Mouse (Mus musculus) embryonic facial prominence, embryonic 12.5 days (tissue): ENCODE data around the gene Wdfy4. TPM values are rescaled to one million over a fixed set of nuclear protein-coding genes. Genes with fewer than 3 reads are reported as not detected.

Experiments
- ATAC-seq: fragments of 200-750 bp; cut with Nextera tagmentation; 2 replicates; pipeline ENCODE4 v1.8.0; 2017; ENCODE audit not compliant: insufficient number of reproducible peaks, insufficient read depth, low FRiP score, low TSS enrichment
- H3K27ac ChIP-seq: fragments of 300-500 bp; sonication (generic); 2 replicates; pipeline ENCODE4 v1.5.1; 2016; ENCODE audit warnings: mild to moderate bottlenecking
- H3K27me3 ChIP-seq: fragments of 300-500 bp; sonication (generic); 2 replicates; pipeline ENCODE4 v1.6.1; 2016; ENCODE audit warnings: mild to moderate bottlenecking, moderate library complexity
- H3K36me3 ChIP-seq: fragments of 300-500 bp; sonication (generic); 2 replicates; pipeline ENCODE4 v1.6.1; 2016; ENCODE audit warnings: mild to moderate bottlenecking
- H3K4me1 ChIP-seq: fragments of 300-500 bp; sonication (generic); 2 replicates; pipeline ENCODE4 v1.6.1; 2016
- H3K4me2 ChIP-seq: fragments of 300-500 bp; sonication (generic); replicated peaks from 2 replicates; pipeline ENCODE4 v1.6.1; 2016; ENCODE audit warnings: mild to moderate bottlenecking, moderate library complexity
- H3K4me3 ChIP-seq: fragments of 300-500 bp; sonication (generic); 2 replicates; pipeline ENCODE4 v1.5.1; 2016; ENCODE audit warnings: mild to moderate bottlenecking
- H3K9ac ChIP-seq: fragments of 300-500 bp; sonication (generic); 2 replicates; pipeline ENCODE4 v1.6.1; 2016; ENCODE audit warnings: mild to moderate bottlenecking, moderate library complexity
- H3K9me3 ChIP-seq: fragments of 300-500 bp; sonication (generic); 2 replicates; pipeline ENCODE4 v1.6.1; 2016; ENCODE audit warnings: mild to moderate bottlenecking, moderate library complexity
- WGBS: fragments of 180-500 bp; shearing (Covaris S2); methylation state at CpG from one replicate; pipeline ENCODE4 v1.1.7; 2016; 5-methylcytosine and 5-hydroxymethylcytosine counted together
- polyA plus RNA-seq: library from polyadenylated mRNA; unstranded; fragments of >200 nt; fragmentation: Nextera tagmentation; extraction: Ambion mirVana; gene quantifications from 2 replicates; pipeline ENCODE4 v1.2.1, GENCODE M21; 2016

Wdfy4 gene
- polyA plus RNA-seq, 1 experiment from 2014 or later, result 0.22 TPM

DNA sequence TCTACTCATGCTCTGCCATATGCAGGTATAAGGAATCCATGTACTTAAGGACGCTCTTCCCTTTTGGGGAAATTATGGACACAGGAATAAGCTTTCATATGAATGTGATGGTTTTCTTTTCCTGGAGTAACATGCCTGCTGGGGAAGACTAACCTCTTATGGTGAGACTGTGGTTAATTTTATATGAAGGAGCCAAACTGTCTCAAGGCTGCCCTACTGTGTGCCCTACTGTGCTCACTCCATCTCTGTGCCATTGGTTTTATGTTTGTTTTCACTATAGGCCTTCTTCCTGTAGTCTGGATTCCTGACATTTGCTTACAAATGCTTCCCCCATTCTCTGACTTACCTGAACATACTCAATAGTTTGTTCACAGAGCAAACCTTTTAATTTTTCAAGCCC, 180.2 kb downstream of the Wdfy4 start:
- 86% methylated on average over 1 of the region's 1 CpGs for WGBS
- H3K4me3 ChIP-seq, result no peak overlapping the region
- no peaks in the 10 kb centered on the region for H3K27me3 ChIP-seq
- H3K9me3 ChIP-seq, result peaks cover 4% of the 10 kb centered on the region; the same call in 1 of the 2 replicates
- H3K27ac ChIP-seq, result no peak overlapping the region
- H3K36me3 ChIP-seq, result no peaks in the 10 kb centered on the region
- H3K4me1 ChIP-seq, result 0 out of 2 replicates have a peak, but pooled peaks cover 4% of the 10 kb centered on the region
- H3K9ac ChIP-seq, result no peak overlapping the region
- H3K4me2 ChIP-seq, result no peak overlapping the region
- ATAC-seq, result no peak

- Histone ChIP-seq H3K27me3 (no peaks in the 10 kb centered on the region), H3K9ac (no peak overlapping the region), H3K4me1 (peaks cover 15% of the 10 kb centered on the region), H3K27ac (no peak overlapping the region), H3K4me2 (no peak overlapping the region), H3K9me3 (peaks cover 4% of the 10 kb centered on the region; the same call in 1 of the 2 replicates), H3K4me3 (no peak overlapping the region), H3K36me3 (no peaks in the 10 kb centered on the region)
- no peak for ATAC-seq
- 29% methylated on average over 8 of the region's 8 CpGs for WGBS
Observed at GRCm38 (mm10) chr14:33000112-33000979, 185.0 kb downstream of the Wdfy4 start.

DNA sequence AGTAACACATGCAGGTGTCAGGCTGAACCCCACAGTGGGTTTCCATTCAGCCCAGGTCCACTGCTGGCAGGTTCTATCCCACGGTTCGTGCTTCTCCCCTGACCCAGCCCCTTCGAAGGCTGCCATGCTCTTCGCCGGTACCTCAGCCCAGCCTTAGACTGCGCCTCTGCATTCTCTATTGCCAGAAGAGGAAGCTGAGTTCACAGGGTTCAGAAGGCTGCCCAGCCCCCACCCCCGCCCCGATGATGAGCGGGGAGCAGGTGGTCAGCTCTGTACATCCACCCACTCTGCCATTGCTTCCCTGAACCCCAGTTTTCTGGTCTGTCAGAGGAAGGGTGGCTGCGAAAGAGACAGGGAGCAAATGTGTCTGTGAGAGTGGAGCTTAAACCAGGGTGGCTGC, 185.8 kb downstream of the Wdfy4 start:
- Histone ChIP-seq H3K9ac (no peak overlapping the region), H3K9me3 (no peaks in the 10 kb centered on the region), H3K4me1 (peaks cover 22% of the 10 kb centered on the region), H3K27me3 (no peaks in the 10 kb centered on the region), H3K4me3 (no peak overlapping the region), H3K27ac (no peak overlapping the region), H3K36me3 (no peaks in the 10 kb centered on the region), H3K4me2 (no peak overlapping the region)
- no peak for ATAC-seq
- 21% methylated on average over 10 of the region's 10 CpGs for WGBS

DNA sequence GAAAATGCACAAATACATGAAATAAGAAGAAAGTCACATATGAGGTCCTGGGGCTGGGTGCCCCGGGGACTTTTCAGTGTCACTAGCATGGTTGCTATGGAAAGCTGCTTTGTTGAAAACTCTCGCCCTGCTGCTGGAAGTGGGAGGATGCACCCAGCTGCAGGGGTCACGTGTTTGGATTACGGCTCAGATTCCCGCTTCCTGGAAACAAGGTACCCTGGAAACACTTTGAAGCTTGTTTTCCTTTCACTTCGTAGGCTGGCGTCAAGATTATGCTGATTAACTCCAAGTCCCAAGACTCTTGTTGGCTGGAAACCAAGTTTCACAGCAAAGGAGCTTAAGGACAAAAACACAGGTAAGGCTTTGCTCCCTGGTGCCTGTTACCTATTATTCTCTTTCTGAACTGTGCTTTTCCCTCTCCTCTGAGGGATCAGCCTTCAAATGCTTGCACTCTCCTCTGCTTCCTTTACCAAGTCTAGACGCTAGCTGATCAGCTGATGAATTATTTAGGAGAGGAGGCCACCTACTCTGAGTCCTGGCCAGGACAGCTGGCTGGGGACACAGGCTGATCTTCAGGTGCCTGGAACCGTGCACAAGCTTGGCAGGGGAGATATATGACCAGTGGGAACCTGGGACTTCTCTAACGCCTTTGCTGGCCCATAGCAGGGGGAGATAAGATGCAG, 190.2 kb downstream of the Wdfy4 start:
- ATAC-seq, result peak; percentile 62
- Histone ChIP-seq H3K36me3 (no peaks in the 10 kb centered on the region), H3K27ac (peak overlapping the region; percentile 61; the same call in 1 of the 2 replicates), H3K27me3 (no peaks in the 10 kb centered on the region), H3K4me2 (peak overlapping the region; percentile 37), H3K4me3 (peak overlapping the region; percentile 9; the same call in 1 of the 2 replicates), H3K4me1 (peaks cover 19% of the 10 kb centered on the region), H3K9ac (no peak overlapping the region), H3K9me3 (no peaks in the 10 kb centered on the region)
- WGBS, result 4% methylated on average over 10 of the region's 10 CpGs

DNA sequence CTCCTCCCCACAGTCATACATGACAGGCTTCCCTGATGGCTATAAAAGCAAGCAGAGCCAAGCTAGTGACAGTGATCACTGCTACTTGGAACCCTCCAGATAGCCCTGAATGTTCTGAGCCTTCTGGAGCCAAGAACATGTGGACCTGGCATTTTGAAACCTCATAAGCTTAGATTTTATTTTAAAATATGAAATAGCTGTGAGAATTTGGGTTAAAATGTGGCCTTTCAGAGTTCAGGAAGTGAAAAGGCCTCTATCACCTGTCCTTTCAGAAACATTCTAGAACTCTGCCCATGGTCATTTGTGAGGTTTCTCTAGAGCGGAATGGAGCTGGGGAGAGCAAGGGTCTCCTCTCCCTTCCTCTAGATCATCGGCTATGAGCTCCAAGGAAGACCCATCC, 194.2 kb downstream of the Wdfy4 start, which contains the start of gene Lrrc18:
TSS of gene Lrrc18 (plus strand) at position 301 of the 400 bp plus-strand sequence.
- H3K9me3 ChIP-seq, result no peaks in the 10 kb centered on the region
- WGBS, result 83% methylated on average over 2 of the region's 2 CpGs
- no peak within 1 kb of the TSS for H3K4me2 ChIP-seq
- no peaks in the 10 kb centered on the region for H3K36me3 ChIP-seq
- no peak for ATAC-seq
- H3K27ac ChIP-seq, result no peak within 1 kb of the TSS
- H3K27me3 ChIP-seq, result no peaks in the 10 kb centered on the region
- no peak within 1 kb of the TSS for H3K9ac ChIP-seq
- H3K4me3 ChIP-seq, result no peak within 1 kb of the TSS
- peaks cover 13% of the 10 kb centered on the region; the same call in 1 of the 2 replicates for H3K4me1 ChIP-seq

GRCm38 (mm10) chr14:32986659-32987058, 198.6 kb downstream of the Wdfy4 start:
- no peak overlapping the region for H3K27ac ChIP-seq
- no peaks in the 10 kb centered on the region for H3K27me3 ChIP-seq
- WGBS, result 68% methylated on average over 4 of the region's 4 CpGs
- no peaks in the 10 kb centered on the region for H3K9me3 ChIP-seq
- H3K4me2 ChIP-seq, result no peak overlapping the region
- 0 out of 2 replicates have a peak, but pooled peaks cover 8% of the 10 kb centered on the region for H3K4me1 ChIP-seq
- no peaks in the 10 kb centered on the region for H3K36me3 ChIP-seq
- no peak overlapping the region for H3K4me3 ChIP-seq
- H3K9ac ChIP-seq, result no peak overlapping the region
- ATAC-seq, result no peak

DNA sequence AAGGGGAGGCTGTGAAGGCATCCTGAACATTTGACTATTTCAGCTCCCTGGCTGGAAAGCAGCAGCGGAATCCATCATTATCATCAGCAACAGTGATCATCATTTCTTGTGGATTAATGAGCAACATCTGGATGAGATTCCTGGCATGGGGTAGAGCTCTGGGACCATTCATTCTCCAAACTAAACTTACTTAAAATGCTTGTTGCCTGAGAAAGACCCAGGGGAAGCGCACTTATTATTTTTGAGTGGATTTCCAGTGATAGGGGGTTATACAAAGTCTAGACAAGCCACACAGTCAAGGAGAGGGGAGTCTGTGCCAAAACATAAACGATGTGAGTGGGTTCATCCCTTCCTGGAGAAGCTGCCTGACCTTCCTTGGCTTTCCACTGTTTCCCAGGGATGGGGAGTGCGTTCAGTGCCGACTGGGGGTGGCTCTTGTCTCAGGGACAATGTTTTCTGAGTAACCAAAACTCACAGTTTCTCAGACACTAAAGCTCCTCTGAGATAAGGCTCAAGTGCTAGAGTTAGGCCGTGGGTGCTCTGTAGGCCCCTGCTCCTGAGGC, 201.1 kb downstream of the Wdfy4 start:
- Histone ChIP-seq H3K4me1 (0 out of 2 replicates have a peak, but pooled peaks cover 8% of the 10 kb centered on the region), H3K27ac (peak overlapping the region; percentile 1; the same call in 1 of the 2 replicates), H3K9me3 (no peaks in the 10 kb centered on the region), H3K9ac (no peak overlapping the region), H3K27me3 (no peaks in the 10 kb centered on the region), H3K4me3 (no peak overlapping the region), H3K4me2 (no peak overlapping the region), H3K36me3 (no peaks in the 10 kb centered on the region)
- WGBS, result 64% methylated on average over 6 of the region's 6 CpGs
- ATAC-seq, result no peak

DNA sequence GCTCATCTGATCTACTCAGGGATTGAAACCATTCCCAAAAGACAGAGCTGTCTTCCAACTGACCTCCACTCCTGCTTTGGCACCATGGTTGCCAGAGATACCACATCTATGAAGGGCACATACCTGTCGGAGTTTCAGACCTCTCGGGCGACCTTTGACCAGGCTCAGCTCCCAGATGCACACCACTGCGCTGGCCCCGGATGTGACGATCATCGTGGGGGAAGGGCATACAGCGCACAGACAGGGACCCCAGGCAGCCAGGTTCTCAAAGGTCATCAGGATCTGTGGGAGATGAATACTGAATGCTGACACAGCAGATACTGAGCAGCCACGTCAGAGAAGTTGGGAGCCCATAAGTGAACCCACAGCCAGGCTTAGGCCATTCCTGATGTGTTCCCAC, 214.6 kb downstream of the Wdfy4 start:
- Histone ChIP-seq H3K27me3 (no peaks in the 10 kb centered on the region), H3K27ac (no peak overlapping the region), H3K4me3 (no peak overlapping the region), H3K4me2 (no peak overlapping the region), H3K9ac (no peak overlapping the region), H3K4me1 (no peaks in the 10 kb centered on the region), H3K9me3 (no peaks in the 10 kb centered on the region), H3K36me3 (no peaks in the 10 kb centered on the region)
- ATAC-seq, result no peak
- 64% methylated on average over 9 of the region's 9 CpGs for WGBS

DNA sequence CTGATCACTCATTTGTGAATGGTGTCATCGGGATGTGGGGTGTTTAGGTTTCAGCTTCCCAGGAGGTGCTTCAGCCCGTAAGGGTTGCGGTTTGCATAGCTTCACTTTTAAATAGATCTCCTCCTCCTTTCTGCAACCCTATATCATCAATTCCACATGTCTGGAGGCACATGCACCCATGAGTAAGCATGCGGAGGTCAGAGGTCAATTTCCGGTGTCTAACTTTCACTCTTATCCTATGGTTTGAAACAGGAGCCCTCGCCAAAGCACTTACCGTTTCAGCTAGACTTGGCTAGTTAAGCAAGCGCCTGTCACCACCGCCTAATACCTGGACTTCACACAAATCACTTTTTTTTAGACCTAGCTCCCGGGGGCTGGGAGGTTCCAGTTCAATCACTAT, 220.6 kb downstream of the Wdfy4 start:
- H3K9me3 ChIP-seq, result no peaks in the 10 kb centered on the region
- H3K9ac ChIP-seq, result no peak overlapping the region
- no peak overlapping the region for H3K27ac ChIP-seq
- H3K4me1 ChIP-seq, result peaks cover 11% of the 10 kb centered on the region
- ATAC-seq, result no peak
- no peak overlapping the region for H3K4me2 ChIP-seq
- WGBS, result 31% methylated on average over 10 of the region's 10 CpGs
- no peaks in the 10 kb centered on the region for H3K36me3 ChIP-seq
- H3K4me3 ChIP-seq, result no peak overlapping the region
- no peaks in the 10 kb centered on the region for H3K27me3 ChIP-seq

GRCm38 (mm10) chr14:32960481-32960880, 224.8 kb downstream of the Wdfy4 start:
- peaks cover 11% of the 10 kb centered on the region for H3K4me1 ChIP-seq
- no peak overlapping the region for H3K4me2 ChIP-seq
- 37% methylated on average over 5 of the region's 5 CpGs for WGBS
- H3K27me3 ChIP-seq, result no peaks in the 10 kb centered on the region
- no peak overlapping the region for H3K4me3 ChIP-seq
- H3K9ac ChIP-seq, result no peak overlapping the region
- no peaks in the 10 kb centered on the region for H3K9me3 ChIP-seq
- H3K36me3 ChIP-seq, result no peaks in the 10 kb centered on the region
- no peak for ATAC-seq
- no peak overlapping the region for H3K27ac ChIP-seq

DNA sequence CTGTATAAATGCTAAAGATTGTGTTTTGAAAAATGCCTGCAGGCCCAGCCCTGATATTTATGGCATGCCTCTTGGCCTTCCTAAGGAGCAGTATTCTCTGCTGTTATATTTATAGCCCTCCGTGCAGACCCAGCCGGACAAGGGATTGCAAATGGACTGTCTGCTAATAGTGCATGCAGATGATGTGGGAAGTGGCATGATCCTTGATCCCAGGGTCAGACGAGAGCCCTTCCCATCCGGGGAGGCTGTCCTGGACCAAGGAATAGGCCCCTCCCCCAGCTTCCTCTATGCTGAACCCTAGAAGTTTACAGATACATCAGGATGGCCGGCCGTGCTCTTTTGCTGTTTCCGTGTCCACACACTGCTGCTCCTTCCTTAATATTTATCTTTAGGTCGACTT, 226.6 kb downstream of the Wdfy4 start:
- ATAC-seq, result no peak
- H3K9ac ChIP-seq, result no peak overlapping the region
- H3K27ac ChIP-seq, result no peak overlapping the region
- H3K9me3 ChIP-seq, result no peaks in the 10 kb centered on the region
- H3K4me1 ChIP-seq, result no peaks in the 10 kb centered on the region; the same call in none of the 2 replicates
- H3K4me2 ChIP-seq, result no peak overlapping the region
- whole genome bisulfite sequencing, result 45% methylated on average over 8 of the region's 8 CpGs
- H3K36me3 ChIP-seq, result no peaks in the 10 kb centered on the region
- no peaks in the 10 kb centered on the region for H3K27me3 ChIP-seq
- no peak overlapping the region for H3K4me3 ChIP-seq
